Mouse (Mus musculus) neural tube, embryonic 14.5 days (tissue): ENCODE measurements around the gene Nudt19. TPM values are rescaled to one million over a fixed set of nuclear protein-coding genes. Genes with fewer than 3 reads are reported as not detected.
"Not testable (repeated sequence)": the region's sequence is repeated elsewhere in the genome, so short reads cannot be mapped to it uniquely, and the experiment has no call there.

Experiments used
- ATAC-seq: fragments of 200-750 bp; cut with Nextera tagmentation; 2 replicates; pipeline ENCODE4 v1.8.0; 2017; ENCODE audit warnings: low read depth, mild to moderate bottlenecking, moderate TSS enrichment, moderate library complexity
- H3K27ac ChIP-seq: fragments of 300-500 bp; sonication (generic); 2 replicates; pipeline ENCODE4 v1.5.1; 2014; ENCODE audit warnings: low read depth, mild to moderate bottlenecking, control low read depth, low read length, moderate library complexity, mixed read lengths
- H3K27me3 ChIP-seq: fragments of 300-500 bp; sonication (generic); 2 replicates; pipeline ENCODE4 v1.6.1; 2014; ENCODE audit warnings: low read length; ENCODE audit not compliant: control insufficient read depth, insufficient read depth
- H3K36me3 ChIP-seq: fragments of 300-500 bp; sonication (generic); 2 replicates; pipeline ENCODE4 v1.6.1; 2014; ENCODE audit warnings: low read length, mixed read lengths; ENCODE audit not compliant: control insufficient read depth, insufficient read depth
- H3K4me1 ChIP-seq: fragments of 300-500 bp; sonication (generic); 2 replicates; pipeline ENCODE4 v1.6.1; 2014; ENCODE audit warnings: low read length; ENCODE audit not compliant: control insufficient read depth, insufficient read depth
- H3K4me2 ChIP-seq: fragments of 300-500 bp; sonication (generic); 2 replicates; pipeline ENCODE4 v1.6.1; 2014; ENCODE audit warnings: mild to moderate bottlenecking, low read depth, low read length, control low read depth
- H3K4me3 ChIP-seq: fragments of 300-500 bp; sonication (generic); 2 replicates; pipeline ENCODE4 v1.5.1; 2014; ENCODE audit warnings: low read depth, low read length, control low read depth, mixed read lengths
- H3K9ac ChIP-seq: fragments of 300-500 bp; sonication (generic); replicated peaks from 2 replicates; pipeline ENCODE4 v1.6.1; 2014; ENCODE audit warnings: low read depth, mild to moderate bottlenecking, control low read depth, low read length, mixed read lengths
- H3K9me3 ChIP-seq: fragments of 300-500 bp; sonication (generic); 2 replicates; pipeline ENCODE4 v1.6.1; 2016; ENCODE audit warnings: low read length; ENCODE audit not compliant: control insufficient read depth
- WGBS: fragments of 180-500 bp; shearing (Covaris S2); extraction: QIAGEN DNeasy Blood & Tissue Kit; methylation state at CpG from one replicate; pipeline ENCODE4 v1.1.7; 2014; 5-methylcytosine and 5-hydroxymethylcytosine counted together
- polyA plus RNA-seq: library from polyadenylated mRNA; unstranded; fragments of >200 nt; fragmentation: Nextera tagmentation; extraction: Ambion mirVana; gene quantifications from 2 replicates; pipeline ENCODE4 v1.2.1, GENCODE M21; 2014

Nudt19 gene
- polyA plus RNA-seq, 1 experiment from 2014 or later = 137 TPM

- H3K9ac ChIP-seq, ATAC-seq, H3K36me3 ChIP-seq, H3K4me3 ChIP-seq, H3K27me3 ChIP-seq, H3K27ac ChIP-seq, H3K4me2 ChIP-seq, H3K4me1 ChIP-seq, H3K9me3 ChIP-seq: not testable (repeated sequence)
- WGBS = 73% methylated on average over 1 of the region's 1 CpGs
Observed at GRCm38 (mm10) chr7:35530544-35530943, 25.6 kb downstream of the Nudt19 start.

- no peaks in the 10 kb centered on the region for H3K9me3 ChIP-seq
- no peak for ATAC-seq
- H3K36me3 ChIP-seq = no peaks in the 10 kb centered on the region
- no peaks in the 10 kb centered on the region for H3K4me1 ChIP-seq
- WGBS = 76% methylated on average over 3 of the region's 3 CpGs
- H3K4me3 ChIP-seq = no peak overlapping the region
- H3K9ac ChIP-seq = no peak overlapping the region
- H3K27me3 ChIP-seq = no peaks in the 10 kb centered on the region
- no peak overlapping the region for H3K27ac ChIP-seq
- H3K4me2 ChIP-seq = no peak overlapping the region
Observed at GRCm38 (mm10) chr7:35530026-35530425, 26.1 kb downstream of the Nudt19 start.

- WGBS = 94% methylated on average over 2 of the region's 2 CpGs
- ATAC-seq = no peak
- no peak overlapping the region for H3K27ac ChIP-seq
- H3K9me3 ChIP-seq = no peaks in the 10 kb centered on the region
- H3K4me2 ChIP-seq = no peak overlapping the region
- no peaks in the 10 kb centered on the region for H3K4me1 ChIP-seq
- H3K9ac ChIP-seq = no peak overlapping the region
- no peaks in the 10 kb centered on the region for H3K27me3 ChIP-seq
- no peaks in the 10 kb centered on the region for H3K36me3 ChIP-seq
- no peak overlapping the region for H3K4me3 ChIP-seq
Observed at GRCm38 (mm10) chr7:35526795-35527194, 29.3 kb downstream of the Nudt19 start.

- Histone ChIP-seq H3K27ac (no peak overlapping the region), H3K4me2 (no peak overlapping the region), H3K4me1 (no peaks in the 10 kb centered on the region), H3K27me3 (no peaks in the 10 kb centered on the region), H3K9me3 (no peaks in the 10 kb centered on the region), H3K9ac (no peak overlapping the region), H3K36me3 (no peaks in the 10 kb centered on the region), H3K4me3 (no peak overlapping the region)
- WGBS = 26% methylated on average over 4 of the region's 4 CpGs
- no peak for ATAC-seq
Observed at GRCm38 (mm10) chr7:35501995-35502394, 54.1 kb downstream of the Nudt19 start.

DNA sequence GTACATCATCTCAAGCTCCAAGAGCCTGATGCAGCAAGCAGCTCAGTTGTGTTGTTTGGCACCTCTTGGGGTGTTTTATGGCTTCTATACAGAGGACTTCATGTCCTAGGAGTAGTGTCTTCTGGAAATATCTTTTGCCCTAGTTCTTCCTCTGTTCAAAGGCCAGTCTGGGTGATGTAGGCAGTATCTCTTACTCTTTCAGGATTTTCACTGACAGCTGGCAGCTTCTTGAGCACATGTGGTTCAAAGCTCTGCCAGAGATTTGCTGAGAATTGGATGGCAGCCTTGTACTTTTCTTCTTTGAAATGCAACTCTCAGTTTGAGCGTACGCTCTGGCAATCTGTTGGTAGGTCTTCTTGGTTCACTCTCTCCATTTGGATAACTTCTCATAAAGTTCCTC is 58.6 kb downstream of the Nudt19 start:
- no peaks in the 10 kb centered on the region for H3K27me3 ChIP-seq
- 99% methylated on average over 2 of the region's 2 CpGs for WGBS
- no peak overlapping the region for H3K4me2 ChIP-seq
- H3K27ac ChIP-seq = no peak overlapping the region
- H3K4me3 ChIP-seq = no peak overlapping the region
- no peak for ATAC-seq
- H3K36me3 ChIP-seq = no peaks in the 10 kb centered on the region
- no peaks in the 10 kb centered on the region for H3K4me1 ChIP-seq
- H3K9ac ChIP-seq = no peak overlapping the region
- H3K9me3 ChIP-seq = no peaks in the 10 kb centered on the region

Other genes starting within 250 kb of the Nudt19 start
- 21.7 and 21.8 TPM in 2 replicates for gene Gpatch1, start 237.9 kb downstream of the Nudt19 start, polyA plus RNA-seq
- 5.8 TPM in 2 replicates for gene Rhpn2, start 222.1 kb downstream of the Nudt19 start, polyA plus RNA-seq
- 16.6 and 17.8 TPM in 2 replicates for gene Faap24, start 159.5 kb downstream of the Nudt19 start, polyA plus RNA-seq
- 24.2 and 25.1 TPM in 2 replicates for gene Cep89, start 159.3 kb downstream of the Nudt19 start, polyA plus RNA-seq
- gene Slc7a9, start 107.5 kb downstream of the Nudt19 start, polyA plus RNA-seq = 0.19 TPM in 1 of 2 replicates, not detected in the other
- gene Tdrd12, start 18.6 kb downstream of the Nudt19 start, polyA plus RNA-seq = 0.50 and 1.1 TPM in 2 replicates
- gene Rgs9bp, start 29.3 kb upstream of the Nudt19 start, polyA plus RNA-seq = 0.08 and 0.30 TPM in 2 replicates
- 18.5 TPM in 2 replicates for gene Ankrd27, start 29.9 kb upstream of the Nudt19 start, polyA plus RNA-seq
- 285 and 291 TPM in 2 replicates for gene Pdcd5, start 91.2 kb upstream of the Nudt19 start, polyA plus RNA-seq
- gene Dpy19l3, start 198.2 kb upstream of the Nudt19 start, polyA plus RNA-seq = 56.2 and 62.2 TPM in 2 replicates
- 12.1 and 18.0 TPM in 2 replicates for gene Zfp507, start 246.7 kb upstream of the Nudt19 start, polyA plus RNA-seq